Mouse (Mus musculus) spleen, postnatal 10 days (tissue): ENCODE results near the gene Jag1.

Experiments used
- DNase-seq, 2 experiments: peaks; one replicate each; pipeline ENCODE4 v3.0.0; 2021 to 2022; ENCODE audit warnings: low spot score in 2 of 2

The Jag1 gene

GRCm38 (mm10) chr2:137063829-137064228 lies 52.6 kb downstream of the Jag1 start:
- no peak for DNase-seq

GRCm38 (mm10) chr2:137049906-137050305 lies 66.5 kb downstream of the Jag1 start:
- DNase-seq = no peak

GRCm38 (mm10) chr2:137049367-137049766 lies 67.1 kb downstream of the Jag1 start:
- DNase-seq = no peak

GRCm38 (mm10) chr2:137044122-137044521 lies 72.3 kb downstream of the Jag1 start:
- DNase-seq = no peak
